Mouse (Mus musculus) liver, embryonic 14.5 days (tissue): Measurements from ENCODE around the gene Ccdc152. TPM values are rescaled to one million over a fixed set of nuclear protein-coding genes. Genes with fewer than 3 reads are reported as not detected.

Experiments used
- ATAC-seq: fragments of 200-750 bp; cut with Nextera tagmentation; 2 replicates; pipeline ENCODE4 v1.8.0; 2017; ENCODE audit warnings: moderate number of reproducible peaks, mild to moderate bottlenecking, moderate library complexity; ENCODE audit not compliant: insufficient read depth
- DNase-seq, 3 experiments: peaks; one replicate each; pipeline ENCODE4 v3.0.0-alpha.2; 2012 to 2013; ENCODE audit warnings: low read depth in 3 of 3, low spot score in 3 of 3
- H3K27ac ChIP-seq: fragments of 300-500 bp; sonication (generic); 2 replicates; pipeline ENCODE4 v1.5.1; 2014; ENCODE audit warnings: moderate library complexity, mild to moderate bottlenecking, control low read depth, inconsistent platforms
- H3K27me3 ChIP-seq: fragments of 300-500 bp; sonication (generic); 2 replicates; pipeline ENCODE4 v1.6.1; 2014; ENCODE audit warnings: mild to moderate bottlenecking, low read length, moderate library complexity; ENCODE audit not compliant: control insufficient read depth, insufficient read depth
- H3K36me3 ChIP-seq: fragments of 300-500 bp; sonication (generic); replicated peaks from 2 replicates; pipeline ENCODE4 v1.6.1; 2014; ENCODE audit warnings: low read depth; ENCODE audit not compliant: control insufficient read depth, insufficient read depth
- H3K4me1 ChIP-seq, 2 experiments: fragments of 200-500 bp in 1 of 2; fragments of 300-500 bp in 1 of 2; sonication (generic) in 1 of 2; replicated peaks; 2 replicates each; pipeline ENCODE4 v1.6.1; 2012 to 2014; ENCODE audit warnings: antibody characterized with exemption in 1 of 2, inconsistent platforms in 1 of 2, low read length in 1 of 2; ENCODE audit not compliant: control insufficient read depth in 2 of 2, insufficient read depth in 2 of 2
- H3K4me2 ChIP-seq: fragments of 300-500 bp; sonication (generic); 2 replicates; pipeline ENCODE4 v1.6.1; 2014; ENCODE audit warnings: low read depth, mild to moderate bottlenecking, control low read depth, moderate library complexity
- H3K4me3 ChIP-seq, 2 experiments: fragments of 200-500 bp in 1 of 2; fragments of 300-500 bp in 1 of 2; sonication (generic) in 1 of 2; 2 replicates each; pipeline ENCODE4 v1.5.1; 2012 to 2014; ENCODE audit warnings: low read depth in 2 of 2, low read length in 2 of 2, mild to moderate bottlenecking in 2 of 2, control low read depth in 1 of 2, inconsistent platforms in 1 of 2, moderate library complexity in 1 of 2; ENCODE audit not compliant: insufficient read depth in 1 of 2
- H3K9ac ChIP-seq: fragments of 300-500 bp; sonication (generic); replicated peaks from 2 replicates; pipeline ENCODE4 v1.6.1; 2014; ENCODE audit warnings: mild to moderate bottlenecking, control low read depth, moderate library complexity
- H3K9me3 ChIP-seq: fragments of 300-500 bp; sonication (generic); 2 replicates; pipeline ENCODE4 v1.6.1; 2016; ENCODE audit warnings: low read length, mixed read lengths; ENCODE audit not compliant: control insufficient read depth
- CTCF ChIP-seq: IDR thresholded peaks from 2 replicates; pipeline ENCODE4 v1.5.1; 2016; ENCODE audit warnings: antibody characterized with exemption, low read depth, control low read depth
- EP300 ChIP-seq: IDR thresholded peaks from 2 replicates; pipeline ENCODE4 v1.6.1; 2016; ENCODE audit warnings: antibody characterized with exemption, low read depth
- WGBS: fragments of 180-500 bp; shearing (Covaris S2); extraction: QIAGEN DNeasy Blood & Tissue Kit; methylation state at CpG from one replicate; pipeline ENCODE4 v1.1.7; 2014; ENCODE audit not compliant: insufficient replicate concordance; 5-methylcytosine and 5-hydroxymethylcytosine counted together
- polyA plus RNA-seq, 2 experiments: library from polyadenylated mRNA; depleted of rRNA in 1 of 2; stranded (reverse) in 1 of 2; unstranded in 1 of 2; fragments of >200 nt; fragmentation: Nextera tagmentation in 1 of 2; extraction: Ambion mirVana in 1 of 2; gene quantifications; 2 replicates each; pipeline versions ENCODE4 v1.2.1 to v1.2.3; 2012 to 2014

The Ccdc152 gene
- polyA plus RNA-seq, 2 experiments = 0.56 to 2.7 TPM

DNA sequence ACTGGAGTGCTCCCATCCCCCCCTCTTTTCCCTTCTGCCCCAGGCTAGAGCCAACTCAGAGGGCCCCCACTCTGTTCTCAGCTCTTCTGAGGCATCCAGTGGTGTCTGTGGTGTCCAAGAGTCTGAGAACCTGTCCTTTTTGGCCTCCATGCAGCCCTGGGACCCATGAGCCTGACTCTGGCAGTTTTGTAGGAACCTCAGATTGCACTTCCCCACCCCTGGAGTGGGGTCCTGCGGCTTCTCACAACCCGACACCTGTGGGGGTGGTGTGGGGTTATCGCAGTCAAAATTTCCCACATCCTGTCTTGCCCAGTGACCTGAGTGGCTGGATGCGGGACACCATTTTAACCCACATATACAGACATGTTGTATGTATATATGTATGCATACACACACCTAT lies 39.0 kb downstream of the Ccdc152 start:
- 32% methylated on average over 4 of the region's 4 CpGs for WGBS
- Histone ChIP-seq H3K36me3 (no peaks in the 10 kb centered on the region), H3K27me3 (no peaks in the 10 kb centered on the region), H3K4me2 (no peak overlapping the region), H3K4me1 (no peaks in the 10 kb centered on the region; a peak in 2 of 4 replicates), H3K4me3 (no peak overlapping the region), H3K9ac (no peak overlapping the region), H3K9me3 (no peaks in the 10 kb centered on the region), H3K27ac (no peak overlapping the region)
- TF ChIP-seq CTCF = no peak
- TF ChIP-seq EP300 = no peak
- ATAC-seq (no peak), DNase-seq (no peak)

DNA sequence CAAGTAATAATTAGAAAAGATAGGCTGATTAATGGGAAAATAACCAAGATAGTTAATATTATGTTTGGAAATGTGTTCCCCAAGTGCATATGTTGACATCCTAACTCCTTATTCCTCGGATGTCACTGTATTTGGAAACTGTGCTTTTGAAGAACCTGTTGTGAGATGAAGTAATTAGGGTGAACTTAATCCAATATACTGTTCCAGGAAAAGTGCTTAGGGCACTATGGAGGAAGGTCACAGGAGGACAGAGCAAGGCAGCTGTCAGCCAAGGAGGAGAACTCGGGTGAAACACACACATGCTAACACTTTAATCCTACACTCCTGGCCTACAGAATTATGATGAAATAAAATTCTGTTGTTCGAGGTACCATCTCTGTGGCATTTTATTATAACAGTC lies 40.4 kb downstream of the Ccdc152 start:
- ATAC-seq = no peak
- H3K4me3 ChIP-seq = no peak overlapping the region
- H3K27me3 ChIP-seq = no peaks in the 10 kb centered on the region
- 47% methylated on average over 3 of the region's 3 CpGs for WGBS
- no peak overlapping the region for H3K4me2 ChIP-seq
- DNase-seq = no peak
- H3K36me3 ChIP-seq = no peaks in the 10 kb centered on the region
- H3K4me1 ChIP-seq = no peaks in the 10 kb centered on the region; a peak in 1 of 4 replicates
- no peak for TF ChIP-seq CTCF
- H3K9ac ChIP-seq = no peak overlapping the region
- no peaks in the 10 kb centered on the region for H3K9me3 ChIP-seq
- H3K27ac ChIP-seq = no peak overlapping the region

DNA sequence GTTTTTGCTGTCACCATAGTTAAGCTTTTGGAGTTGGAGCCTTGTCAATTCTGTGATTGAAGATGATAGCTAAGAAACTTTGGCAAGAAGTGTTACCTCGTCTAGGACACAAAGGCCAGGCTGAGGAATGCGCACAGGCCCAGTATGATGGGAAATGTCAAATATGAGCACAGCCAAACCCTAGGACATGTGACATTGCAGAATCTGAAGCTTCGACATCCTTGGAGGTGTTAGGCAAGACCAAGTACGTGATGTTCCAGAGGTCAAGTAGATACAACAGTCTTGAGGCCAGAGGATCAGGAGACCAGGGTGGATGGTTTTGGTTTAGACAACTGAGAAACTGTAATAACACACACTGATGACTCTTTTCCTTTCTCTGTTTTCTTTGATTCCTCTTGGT lies 43.0 kb downstream of the Ccdc152 start:
- H3K4me2 ChIP-seq = no peak overlapping the region
- H3K4me3 ChIP-seq = no peak overlapping the region
- H3K9ac ChIP-seq = no peak overlapping the region
- ATAC-seq (no peak), DNase-seq (no peak)
- no peaks in the 10 kb centered on the region for H3K4me1 ChIP-seq
- no peaks in the 10 kb centered on the region for H3K27me3 ChIP-seq
- no peak overlapping the region for H3K27ac ChIP-seq
- H3K36me3 ChIP-seq = no peaks in the 10 kb centered on the region
- H3K9me3 ChIP-seq = no peaks in the 10 kb centered on the region
- TF ChIP-seq CTCF (no peak), EP300 (no peak)
- 52% methylated on average over 4 of the region's 4 CpGs for WGBS

DNA sequence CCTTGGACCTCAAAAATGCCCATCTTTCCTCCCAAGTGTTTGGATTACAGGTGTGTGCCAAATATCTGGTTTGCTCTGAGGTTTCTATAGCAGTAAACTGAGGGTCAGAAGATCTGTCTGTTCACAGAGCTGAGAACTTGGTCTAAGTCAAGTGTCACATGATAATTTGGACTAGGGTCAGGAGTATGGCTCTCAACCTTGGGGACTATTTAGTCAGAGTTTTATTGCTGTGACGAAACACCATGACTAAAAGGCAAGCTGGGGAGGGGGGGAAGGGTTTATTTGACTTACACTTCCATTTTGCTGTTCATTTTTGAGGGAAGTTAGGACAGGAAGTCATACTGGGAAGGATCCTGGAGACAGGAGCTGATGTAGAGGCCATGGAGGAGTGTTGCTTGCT lies 44.3 kb downstream of the Ccdc152 start:
- no peaks in the 10 kb centered on the region for H3K4me1 ChIP-seq
- no peak for DNase-seq
- H3K9ac ChIP-seq = no peak overlapping the region
- H3K36me3 ChIP-seq = no peaks in the 10 kb centered on the region
- H3K9me3 ChIP-seq = no peaks in the 10 kb centered on the region
- 42% methylated on average over 1 of the region's 1 CpGs for WGBS
- no peak overlapping the region for H3K4me2 ChIP-seq
- no peak for ATAC-seq
- no peak for TF ChIP-seq EP300
- no peak for TF ChIP-seq CTCF
- no peak overlapping the region for H3K27ac ChIP-seq
- no peaks in the 10 kb centered on the region for H3K27me3 ChIP-seq
- H3K4me3 ChIP-seq = no peak overlapping the region

DNA sequence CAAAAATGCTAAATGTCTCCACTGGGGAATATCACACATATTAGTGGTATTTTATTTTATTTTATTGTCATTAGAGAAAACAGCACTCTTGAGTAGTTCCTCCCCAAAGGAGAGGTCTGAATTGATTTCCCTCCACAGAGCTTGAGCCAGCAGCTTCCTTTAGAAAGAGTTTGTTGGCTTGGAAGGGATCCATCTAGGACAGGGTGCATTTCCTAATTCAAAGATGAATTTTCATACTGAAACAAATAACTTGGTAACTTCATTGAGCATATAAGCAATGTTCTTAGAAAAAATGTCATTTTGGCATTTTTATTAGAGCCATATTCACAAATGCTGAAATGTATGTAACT lies 51.6 kb downstream of the Ccdc152 start:
- H3K36me3 ChIP-seq = no peaks in the 10 kb centered on the region
- no peak for TF ChIP-seq CTCF
- TF ChIP-seq EP300 = no peak
- H3K4me3 ChIP-seq = no peak overlapping the region
- H3K27ac ChIP-seq = no peak overlapping the region
- H3K4me2 ChIP-seq = no peak overlapping the region
- no peaks in the 10 kb centered on the region for H3K27me3 ChIP-seq
- ATAC-seq (no peak), DNase-seq (no peak)
- H3K4me1 ChIP-seq = peaks cover 0 to 12% of the 10 kb centered on the region in 2 experiments; a peak in 1 of 4 replicates
- H3K9me3 ChIP-seq = no peaks in the 10 kb centered on the region
- H3K9ac ChIP-seq = no peak overlapping the region
